Mouse (Mus musculus) adipose tissue, adult 10 weeks (tissue): ENCODE measurements around the gene Sdcbp2. TPM values are rescaled to one million over a fixed set of nuclear protein-coding genes. Genes with fewer than 3 reads are reported as not detected.

Experiments used
- polyA plus RNA-seq: library from polyadenylated mRNA; stranded (reverse); fragments of 350-450 nt; fragmentation: Illumina TruSeq; extraction: RNeasy Lipid Tissue Mini Kit (QIAGEN cat#74804); gene quantifications from one replicate; pipeline ENCODE4 v1.2.3, GENCODE M21; 2014; ENCODE audit warnings: low read depth, low replicate concordance

Gene Sdcbp2
- 16.0 TPM for polyA plus RNA-seq

GRCm38 (mm10) chr2:151571873-151572700, at the start of gene Sdcbp2:
TSS of gene Sdcbp2 (plus strand) at chr2:151572622.

GRCm38 (mm10) chr2:151542323-151543062, 29.9 kb upstream of the Sdcbp2 start, which contains the start of gene Fkbp1a:
TSS of gene Fkbp1a (plus strand) at chr2:151542483.

DNA sequence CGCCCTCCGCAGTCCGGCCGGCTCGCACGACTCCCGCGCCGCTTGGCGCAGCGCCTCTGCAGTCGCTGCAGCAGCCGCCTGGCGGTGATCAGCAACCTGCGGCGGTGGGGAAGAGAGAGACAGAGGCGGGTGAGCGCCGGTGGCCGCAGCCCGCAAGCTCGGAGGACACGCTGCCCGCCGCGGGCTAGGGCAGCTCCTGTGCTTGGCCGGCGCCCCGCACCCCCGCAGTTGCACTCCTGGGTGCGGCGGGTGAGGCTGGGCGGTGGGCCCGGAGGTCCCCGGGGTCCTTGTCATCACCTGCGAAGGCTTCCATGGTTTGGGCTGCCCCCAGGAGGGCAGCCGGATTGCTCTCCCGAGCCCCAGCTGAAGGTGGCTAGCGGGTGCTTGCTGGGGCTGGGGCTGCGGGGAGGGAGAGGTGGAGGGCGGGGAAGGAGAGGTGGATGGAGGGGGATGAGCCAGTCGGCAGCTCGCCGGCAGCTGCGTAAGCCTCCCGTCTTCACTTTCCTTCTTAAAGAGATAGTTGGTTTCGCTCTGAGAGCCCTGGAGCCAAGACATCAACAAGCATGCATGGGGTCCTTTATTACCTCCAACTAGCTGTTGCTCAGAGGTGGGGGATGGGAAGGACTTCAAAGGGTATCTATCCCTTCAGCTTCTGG, 59.9 kb downstream of the Sdcbp2 start, which contains the start of gene Snph:
Gene Snph, minus strand, starts transcription at position 435 of the 656 bp plus-strand sequence.

Other genes with a start within 250 kb of the Sdcbp2 start
- gene 4921509C19Rik, start 96.5 kb upstream of the Sdcbp2 start, polyA plus RNA-seq, result 0.34 TPM
- gene Nsfl1c, start 78.4 kb upstream of the Sdcbp2 start, polyA plus RNA-seq, result 113 TPM
- gene Fkbp1a, start 30.1 kb upstream of the Sdcbp2 start, polyA plus RNA-seq, result 242 TPM
- gene Snph, start 60.0 kb downstream of the Sdcbp2 start, polyA plus RNA-seq, result 2.2 TPM
- gene Rad21l, start 95.9 kb downstream of the Sdcbp2 start, polyA plus RNA-seq, result not detected
- not detected for gene Tmem74b, start 129.4 kb downstream of the Sdcbp2 start, polyA plus RNA-seq
- gene Psmf1, start 171.6 kb downstream of the Sdcbp2 start, polyA plus RNA-seq, result 44.7 TPM